Mouse (Mus musculus) adrenal gland, postnatal 14 days (tissue): ENCODE measurements around the gene 4430402I18Rik. TPM values are rescaled to one million over a fixed set of nuclear protein-coding genes. Genes with fewer than 3 reads are reported as not detected.

Source experiments
- DNase-seq: peaks from one replicate; pipeline ENCODE4 v3.0.0; 2021; ENCODE audit warnings: mixed read lengths
- total RNA-seq: library from RNA; stranded (reverse); gene quantifications from 2 replicates; pipeline ENCODE4 v1.2.3, GENCODE M21; 2021

4430402I18Rik gene
- total RNA-seq, 1 experiment from 2014 or later, result 12.2 TPM

GRCm38 (mm10) chr19:28900771-28901170 lies 66.8 kb downstream of the 4430402I18Rik start:
- DNase-seq, result no peak

- DNase-seq, result no peak
These were observed 70.1 kb downstream of the 4430402I18Rik start for GRCm38 (mm10) chr19:28897497-28897896.

- no peak for DNase-seq
These were observed 71.0 kb downstream of the 4430402I18Rik start for GRCm38 (mm10) chr19:28896639-28897038.

GRCm38 (mm10) chr19:28891864-28892263 lies 75.7 kb downstream of the 4430402I18Rik start:
- no peak for DNase-seq

- no peak for DNase-seq
These were observed 76.4 kb downstream of the 4430402I18Rik start for GRCm38 (mm10) chr19:28891238-28891637.

- DNase-seq, result no peak
These were observed 78.3 kb downstream of the 4430402I18Rik start for GRCm38 (mm10) chr19:28889251-28889650.

GRCm38 (mm10) chr19:28888496-28888895 lies 79.1 kb downstream of the 4430402I18Rik start:
- no peak for DNase-seq

- peak; percentile 64 for DNase-seq
These were observed 84.5 kb downstream of the 4430402I18Rik start for GRCm38 (mm10) chr19:28883126-28883525.

- DNase-seq, result no peak
These were observed 88.1 kb downstream of the 4430402I18Rik start for GRCm38 (mm10) chr19:28879476-28879875.

GRCm38 (mm10) chr19:28870351-28870750 lies 97.2 kb downstream of the 4430402I18Rik start:
- no peak for DNase-seq

GRCm38 (mm10) chr19:28869251-28869855 lies 98.2 kb downstream of the 4430402I18Rik start:
- no peak for DNase-seq

GRCm38 (mm10) chr19:28865501-28865900 lies 102.1 kb downstream of the 4430402I18Rik start:
- DNase-seq, result no peak

- no peak for DNase-seq
These were observed 102.6 kb downstream of the 4430402I18Rik start for GRCm38 (mm10) chr19:28864981-28865380.

GRCm38 (mm10) chr19:28863626-28864025 lies 104.0 kb downstream of the 4430402I18Rik start:
- DNase-seq, result no peak

- DNase-seq, result no peak
These were observed 107.4 kb downstream of the 4430402I18Rik start for GRCm38 (mm10) chr19:28860246-28860645.

- DNase-seq, result no peak
These were observed 112.8 kb downstream of the 4430402I18Rik start for GRCm38 (mm10) chr19:28854831-28855230.

GRCm38 (mm10) chr19:28852001-28852400 lies 115.6 kb downstream of the 4430402I18Rik start:
- DNase-seq, result no peak

GRCm38 (mm10) chr19:28850510-28850909 lies 117.1 kb downstream of the 4430402I18Rik start:
- DNase-seq, result no peak

GRCm38 (mm10) chr19:28844946-28845710 lies 122.5 kb downstream of the 4430402I18Rik start:
- DNase-seq, result peak; percentile 40
